Mouse (Mus musculus) MEL (cell line): Measurements from ENCODE around the gene Il17rc. TPM values are rescaled to one million over a fixed set of nuclear protein-coding genes. Genes with fewer than 3 reads are reported as not detected.

Source experiments
- DNase-seq: peaks from one replicate; pipeline ENCODE4 v3.0.0; 2011; ENCODE audit warnings: low read depth, low spot score
- H3K27ac ChIP-seq: 2 replicates; pipeline ENCODE4 v1.5.1; 2012; ENCODE audit warnings: low read depth, mild to moderate bottlenecking, control low read depth, low read length, moderate library complexity; ENCODE audit not compliant: control insufficient read depth
- H3K27me3 ChIP-seq, 2 experiments: fragments of 150-350 bp in 1 of 2; sonication (generic) in 1 of 2; 2 replicates each; pipeline ENCODE4 v1.6.1; 2012; ENCODE audit warnings: low read length in 2 of 2, mild to moderate bottlenecking in 2 of 2, improper control_type of control experiment in 1 of 2, moderate library complexity in 1 of 2; ENCODE audit not compliant: insufficient read depth in 2 of 2, control insufficient read depth in 1 of 2
- H3K36me3 ChIP-seq, 2 experiments: 2 replicates each; pipeline ENCODE4 v1.6.1; 2012 to 2014; ENCODE audit warnings: low read length in 2 of 2, improper control_type of control experiment in 1 of 2, inconsistent platforms in 1 of 2, mild to moderate bottlenecking in 1 of 2; ENCODE audit not compliant: insufficient read depth in 2 of 2, control insufficient read depth in 1 of 2
- H3K4me1 ChIP-seq, 2 experiments: fragments of 150-350 bp in 1 of 2; sonication (generic) in 1 of 2; 2 replicates each; pipeline ENCODE4 v1.6.1; 2012; ENCODE audit warnings: low read length in 2 of 2, improper control_type of control experiment in 1 of 2, mild to moderate bottlenecking in 1 of 2; ENCODE audit not compliant: insufficient read depth in 2 of 2, control insufficient read depth in 1 of 2
- H3K4me3 ChIP-seq, 2 experiments: fragments of 150-350 bp in 1 of 2; sonication (generic) in 1 of 2; 2 replicates each; pipeline ENCODE4 v1.5.1; 2012; ENCODE audit warnings: low read depth in 2 of 2, low read length in 2 of 2, mild to moderate bottlenecking in 2 of 2, moderate library complexity in 2 of 2, control low read depth in 1 of 2, improper control_type of control experiment in 1 of 2; ENCODE audit not compliant: control insufficient read depth in 1 of 2, insufficient read depth in 1 of 2
- H3K79me2 ChIP-seq: 2 replicates; pipeline ENCODE4 v1.6.1; 2012; ENCODE audit warnings: mild to moderate bottlenecking, low read length, moderate library complexity; ENCODE audit not compliant: control insufficient read depth, poor library complexity, insufficient read depth
- H3K9ac ChIP-seq: 2 replicates; pipeline ENCODE4 v1.6.1; 2012; ENCODE audit warnings: low read depth, mild to moderate bottlenecking, control low read depth, low read length, moderate library complexity; ENCODE audit not compliant: control insufficient read depth, poor library complexity, severe bottlenecking
- H3K9me3 ChIP-seq: fragments of 150-350 bp; sonication (generic); replicated peaks from 2 replicates; pipeline ENCODE4 v1.6.1; 2012; ENCODE audit warnings: mild to moderate bottlenecking, low read length, improper control_type of control experiment, moderate library complexity; ENCODE audit not compliant: insufficient read depth
- CHD2 ChIP-seq: IDR thresholded peaks from 2 replicates; pipeline ENCODE4 v1.6.1; 2011; ENCODE audit warnings: low read length, improper control_type of control experiment
- ETS1 ChIP-seq: IDR thresholded peaks from 2 replicates; pipeline ENCODE4 v1.6.1; 2012; ENCODE audit warnings: low read depth, mild to moderate bottlenecking, inconsistent platforms, low read length, improper control_type of control experiment, moderate library complexity
- GABPA ChIP-seq: IDR thresholded peaks from 2 replicates; pipeline ENCODE4 v1.6.1; 2012; ENCODE audit warnings: low read depth, mild to moderate bottlenecking, inconsistent platforms, low read length, improper control_type of control experiment, moderate library complexity
- HCFC1 ChIP-seq: IDR thresholded peaks from 2 replicates; pipeline ENCODE4 v1.6.1; 2012; ENCODE audit warnings: low read depth, mild to moderate bottlenecking, inconsistent platforms, low read length, improper control_type of control experiment, moderate library complexity
- JUND ChIP-seq: IDR thresholded peaks from 2 replicates; pipeline ENCODE4 v1.6.1; 2011; ENCODE audit warnings: low read depth, mild to moderate bottlenecking, improper control_type of control experiment, low read length
- KAT2A ChIP-seq: conservative IDR thresholded peaks from 2 replicates; pipeline ENCODE4 v1.6.1; 2012; ENCODE audit warnings: low read depth, low read length, improper control_type of control experiment, inconsistent platforms
- MAFK ChIP-seq: IDR thresholded peaks from 2 replicates; pipeline ENCODE4 v1.6.1; 2011; ENCODE audit warnings: low read depth, mild to moderate bottlenecking, low read length, improper control_type of control experiment, borderline replicate concordance
- MEF2A ChIP-seq: IDR thresholded peaks from 2 replicates; pipeline ENCODE4 v1.6.1; 2014; ENCODE audit warnings: low read depth, mild to moderate bottlenecking, inconsistent platforms, low read length, improper control_type of control experiment; ENCODE audit not compliant: poor library complexity, insufficient replicate concordance, severe bottlenecking; ENCODE audit errors: extremely low read depth
- MXI1 ChIP-seq: IDR thresholded peaks from 2 replicates; pipeline ENCODE4 v1.6.1; 2011; ENCODE audit warnings: mild to moderate bottlenecking, low read depth, low read length, improper control_type of control experiment
- MYB ChIP-seq: IDR thresholded peaks from 2 replicates; pipeline ENCODE4 v1.6.1; 2011; ENCODE audit warnings: mild to moderate bottlenecking, low read depth, low read length, improper control_type of control experiment
- MYC ChIP-seq: IDR thresholded peaks from 2 replicates; pipeline ENCODE4 v1.6.1; 2011; ENCODE audit warnings: low read depth, mild to moderate bottlenecking, low read length, improper control_type of control experiment, moderate library complexity
- NELFE ChIP-seq: IDR thresholded peaks from 2 replicates; pipeline ENCODE4 v1.6.1; 2011; ENCODE audit warnings: low read depth, low read length, improper control_type of control experiment
- NRF1 ChIP-seq: IDR thresholded peaks from 2 replicates; pipeline ENCODE4 v1.6.1; 2014; ENCODE audit warnings: low read depth, mild to moderate bottlenecking, inconsistent platforms, low read length, improper control_type of control experiment, moderate library complexity; ENCODE audit not compliant: poor library complexity, insufficient read depth, severe bottlenecking
- RCOR1 ChIP-seq: IDR thresholded peaks from 2 replicates; pipeline ENCODE4 v1.6.1; 2012; ENCODE audit warnings: low read depth, mild to moderate bottlenecking, inconsistent platforms, low read length, improper control_type of control experiment
- SIN3A ChIP-seq: IDR thresholded peaks from 2 replicates; pipeline ENCODE4 v1.6.1; 2012; ENCODE audit warnings: low read length, improper control_type of control experiment, inconsistent platforms
- SMC3 ChIP-seq: IDR thresholded peaks from 2 replicates; pipeline ENCODE4 v1.6.1; 2011; ENCODE audit warnings: low read depth, low read length, improper control_type of control experiment
- TCF12 ChIP-seq: IDR thresholded peaks from 2 replicates; pipeline ENCODE4 v1.6.1; 2014; ENCODE audit warnings: low read depth, mild to moderate bottlenecking, inconsistent platforms, low read length, improper control_type of control experiment, moderate library complexity
- USF1 ChIP-seq: IDR thresholded peaks from 2 replicates; pipeline ENCODE4 v1.6.1; 2014; ENCODE audit warnings: low read depth, mild to moderate bottlenecking, inconsistent platforms, low read length, improper control_type of control experiment, moderate library complexity
- ZC3H11A ChIP-seq: IDR thresholded peaks from 2 replicates; pipeline ENCODE4 v1.6.1; 2012; ENCODE audit warnings: low read depth, mild to moderate bottlenecking, inconsistent platforms, low read length, improper control_type of control experiment
- polyA plus RNA-seq, 2 experiments: library from polyadenylated mRNA; stranded (reverse) in 1 of 2; unstranded in 1 of 2; fragments of >175 nt in 1 of 2; fragments of >200 nt in 1 of 2; gene quantifications; 2 replicates each; pipeline versions ENCODE4 v1.2.1 to v1.2.4; 2012; ENCODE audit warnings: low replicate concordance in 2 of 2, low read depth in 1 of 2; ENCODE audit not compliant: insufficient read length in 2 of 2, insufficient read depth in 1 of 2, missing spikeins in 1 of 2
- total RNA-seq: library from RNA; depleted of rRNA; stranded (reverse); fragments of 300-350 nt; gene quantifications from 2 replicates; pipeline ENCODE4 v1.2.3, GENCODE M21; 2012

Gene Il17rc
- total and polyA plus RNA-seq, 3 experiments: 1.2 to 1.8 TPM; not detected in 1

DNA sequence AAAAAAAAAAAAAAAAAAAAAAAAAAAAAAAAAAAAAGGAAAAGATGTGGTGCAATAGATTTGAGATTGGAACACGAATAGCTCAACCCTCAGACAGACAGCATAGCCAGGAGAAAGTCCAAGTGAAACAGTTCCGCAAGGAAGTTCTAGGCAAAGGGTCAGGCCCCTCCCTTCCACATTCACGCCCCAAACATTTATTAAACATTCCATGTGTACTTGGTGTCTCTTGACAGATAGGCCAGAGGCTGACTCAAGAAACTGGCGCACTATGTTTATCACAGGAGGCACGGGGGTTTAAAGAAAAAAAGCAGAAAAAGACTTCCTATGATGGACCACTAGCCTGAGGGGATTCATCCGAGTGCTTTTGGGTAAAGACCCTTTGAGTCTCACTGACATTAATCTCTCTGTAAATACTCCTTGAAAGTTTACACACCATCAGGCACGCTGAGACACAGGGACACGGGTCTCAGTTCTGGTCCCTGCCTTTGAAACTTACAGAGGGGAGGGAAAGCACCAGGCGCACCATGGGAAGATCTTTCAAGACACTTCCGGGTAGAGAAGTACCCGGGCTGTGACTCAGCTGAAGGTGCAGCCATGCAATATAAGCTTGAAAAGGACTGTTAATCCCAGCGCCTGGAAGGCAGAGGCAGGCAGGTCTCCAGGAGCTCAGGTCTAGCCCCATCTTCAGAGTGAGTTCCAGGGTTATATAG lies 32.4 kb upstream of the Il17rc start:
- Histone ChIP-seq H3K27ac (no peak overlapping the region), H3K4me1 (peaks cover 4 to 13% of the 10 kb centered on the region in 2 experiments), H3K79me2 (peaks cover 13% of the 10 kb centered on the region), H3K9ac (no peak overlapping the region), H3K27me3 (no peaks in the 10 kb centered on the region; a peak in 1 of 4 replicates), H3K9me3 (no peaks in the 10 kb centered on the region), H3K4me3 (no peak overlapping the region), H3K36me3 (peaks cover 0 to 10% of the 10 kb centered on the region in 2 experiments; a peak in 2 of 4 replicates)
- TF ChIP-seq SMC3: no peak
- TF ChIP-seq ZC3H11A: no peak
- no peak for TF ChIP-seq NRF1
- no peak for DNase-seq

DNA sequence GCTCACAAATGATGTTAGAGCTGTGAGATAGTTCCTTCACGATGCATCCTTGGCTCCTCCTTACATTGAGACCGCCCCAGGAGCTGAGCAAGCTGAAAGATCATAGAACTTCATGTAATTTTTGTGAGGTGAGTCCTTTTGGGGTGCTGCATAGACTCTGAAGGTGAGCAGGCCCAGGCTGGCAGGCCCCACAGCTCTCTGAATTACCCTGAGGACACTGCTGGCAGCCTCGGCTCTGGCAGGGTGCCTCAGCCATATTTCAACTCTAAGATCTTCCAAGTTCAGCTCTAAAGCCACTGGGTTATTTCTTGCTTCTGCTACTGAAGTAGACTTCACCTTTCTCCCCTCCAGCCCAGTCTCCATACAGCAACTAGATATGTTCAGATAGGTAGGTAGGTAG lies 30.5 kb upstream of the Il17rc start:
- Histone ChIP-seq H3K4me1 (peaks cover 4 to 16% of the 10 kb centered on the region in 2 experiments), H3K36me3 (peaks cover 5 to 13% of the 10 kb centered on the region in 2 experiments), H3K4me3 (no peak overlapping the region), H3K9me3 (no peaks in the 10 kb centered on the region), H3K79me2 (peaks cover 18% of the 10 kb centered on the region), H3K27ac (no peak overlapping the region)
- no peak for DNase-seq
- TF ChIP-seq TCF12 (no peak), ZC3H11A (no peak), CHD2 (no peak), JUND (no peak), SIN3A (no peak), MYC (no peak), GABPA (no peak), MEF2A (no peak), RCOR1 (no peak), MAFK (no peak), MXI1 (no peak), NELFE (no peak), MYB (no peak), KAT2A (no peak), ETS1 (no peak), HCFC1 (no peak), USF1 (no peak)
- TF ChIP-seq, all 39 proteins: peak for 0
- Histone ChIP-seq H3K27me3 (no peaks in the 10 kb centered on the region; a peak in 1 of 4 replicates), H3K9ac (no peak overlapping the region)
